Mouse (Mus musculus) brain, adult 2 months (tissue): Measurements from ENCODE around the gene Eme1.

ENCODE experiments used
- DNase-seq: peaks from one replicate; pipeline ENCODE4 v3.0.0; 2011; ENCODE audit warnings: low read depth, low spot score

Gene Eme1

DNA sequence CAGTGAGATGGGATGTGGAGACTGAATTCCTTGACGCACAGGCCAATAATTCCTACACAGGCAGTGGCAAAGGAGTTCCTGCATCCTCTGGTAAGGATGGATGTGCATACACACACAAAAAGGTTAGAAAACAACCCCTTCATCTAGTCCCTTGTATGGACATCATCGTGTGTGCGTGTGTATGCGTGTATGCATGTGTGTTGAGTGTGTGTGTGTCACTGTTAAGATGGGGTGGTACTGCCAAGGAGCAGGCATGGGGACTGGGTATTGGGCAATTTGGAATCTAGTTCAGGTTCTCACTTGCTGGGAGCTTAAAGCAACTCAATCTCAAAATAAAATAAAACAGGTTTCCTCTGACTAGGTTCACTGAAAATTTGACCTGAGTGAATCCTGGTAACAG lies 7.3 kb downstream of the Eme1 start:
- DNase-seq = no peak

DNA sequence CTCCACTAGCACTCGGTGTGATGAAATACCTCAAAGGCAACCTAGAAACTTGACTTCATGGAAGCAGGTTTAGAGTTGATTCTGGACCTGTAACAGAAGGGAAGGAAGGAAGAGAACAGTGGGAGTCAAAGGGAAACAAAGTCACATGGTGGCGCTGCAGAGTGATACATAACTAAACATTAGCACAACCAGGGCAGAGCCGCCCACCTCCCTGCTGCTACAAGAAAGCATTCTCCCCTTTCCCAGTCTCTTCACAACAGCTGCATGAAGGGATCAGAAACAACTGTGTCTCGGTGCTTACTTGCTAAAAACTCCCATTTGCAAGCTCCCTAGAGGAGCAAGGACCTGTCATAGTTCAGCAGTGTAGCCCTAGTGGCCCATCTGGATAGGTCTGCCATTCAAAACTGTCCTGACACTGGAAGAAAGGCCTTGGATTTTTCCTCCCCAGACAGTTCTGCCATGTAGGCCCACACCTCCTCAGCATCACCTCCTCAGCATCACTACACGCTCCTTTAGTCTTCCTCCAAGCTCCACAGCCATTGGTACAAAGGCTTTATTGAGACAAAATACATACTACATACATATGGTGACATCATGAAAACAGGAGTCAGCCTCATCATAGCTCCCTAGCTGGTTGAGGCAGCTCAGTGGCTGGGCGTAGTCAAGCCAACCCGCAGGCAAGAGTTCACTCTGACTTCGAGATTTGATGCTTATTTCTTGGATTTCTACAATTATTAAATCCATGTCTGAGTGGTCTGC lies 9.1 kb downstream of the Eme1 start:
- peak; percentile 70 for DNase-seq

DNA sequence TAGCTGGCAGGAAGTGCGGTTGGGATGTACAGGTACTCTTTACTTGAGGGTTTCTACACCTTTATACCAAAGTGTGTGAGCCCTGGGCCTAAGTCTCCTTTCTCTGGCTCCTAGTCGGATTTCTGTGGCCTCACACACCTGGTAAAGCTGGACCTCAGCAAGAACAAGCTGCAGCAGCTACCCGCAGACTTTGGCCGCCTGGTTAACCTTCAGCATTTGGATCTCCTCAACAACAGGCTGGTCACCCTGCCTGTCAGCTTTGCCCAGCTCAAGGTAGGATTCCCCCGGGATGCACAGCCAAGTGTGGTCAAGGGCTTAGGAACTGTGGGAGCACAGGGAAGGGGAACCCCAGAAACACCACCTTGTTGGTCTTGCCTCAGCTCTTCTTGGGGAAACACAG lies 19.3 kb downstream of the Eme1 start:
- no peak for DNase-seq

DNA sequence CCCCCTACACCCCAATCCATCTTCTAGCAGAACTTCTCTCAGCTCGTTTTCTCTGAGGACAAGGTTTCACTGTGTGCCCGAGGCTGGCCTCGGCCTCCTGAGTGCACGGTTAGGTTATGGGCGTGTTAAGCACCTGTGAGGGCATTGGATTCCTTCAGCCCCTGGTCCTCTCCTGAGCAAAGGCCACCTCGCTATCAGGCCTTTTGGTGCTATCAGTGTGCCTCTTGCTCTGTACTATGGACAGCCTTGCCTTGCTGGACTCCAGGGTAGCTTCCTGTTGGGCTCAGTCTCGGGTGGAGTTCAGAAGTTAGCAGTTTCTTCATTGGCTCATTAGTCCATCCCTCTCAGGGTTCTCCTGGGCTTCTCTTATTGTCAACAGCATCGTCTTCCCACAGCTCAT lies 20.8 kb downstream of the Eme1 start:
- no peak for DNase-seq

DNA sequence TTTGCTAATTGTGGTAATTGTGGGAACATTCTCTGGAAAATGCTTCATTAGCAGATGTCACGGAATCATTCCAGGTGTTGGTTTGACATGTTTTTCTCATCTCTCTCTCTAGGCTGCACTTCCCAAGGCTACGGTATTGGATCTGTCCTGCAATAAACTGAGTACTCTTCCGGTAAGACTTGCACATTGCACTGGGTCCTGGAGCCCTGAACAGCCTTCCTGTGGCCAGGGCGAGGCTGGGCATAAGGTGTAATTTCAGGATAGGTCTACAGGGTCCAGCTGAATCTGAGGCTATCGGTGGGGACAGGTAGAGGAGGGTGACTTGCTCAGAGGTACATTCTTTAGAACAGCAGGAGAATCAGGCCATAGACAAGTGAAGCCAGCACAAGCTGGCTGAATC lies 21.8 kb downstream of the Eme1 start:
- no peak for DNase-seq

DNA sequence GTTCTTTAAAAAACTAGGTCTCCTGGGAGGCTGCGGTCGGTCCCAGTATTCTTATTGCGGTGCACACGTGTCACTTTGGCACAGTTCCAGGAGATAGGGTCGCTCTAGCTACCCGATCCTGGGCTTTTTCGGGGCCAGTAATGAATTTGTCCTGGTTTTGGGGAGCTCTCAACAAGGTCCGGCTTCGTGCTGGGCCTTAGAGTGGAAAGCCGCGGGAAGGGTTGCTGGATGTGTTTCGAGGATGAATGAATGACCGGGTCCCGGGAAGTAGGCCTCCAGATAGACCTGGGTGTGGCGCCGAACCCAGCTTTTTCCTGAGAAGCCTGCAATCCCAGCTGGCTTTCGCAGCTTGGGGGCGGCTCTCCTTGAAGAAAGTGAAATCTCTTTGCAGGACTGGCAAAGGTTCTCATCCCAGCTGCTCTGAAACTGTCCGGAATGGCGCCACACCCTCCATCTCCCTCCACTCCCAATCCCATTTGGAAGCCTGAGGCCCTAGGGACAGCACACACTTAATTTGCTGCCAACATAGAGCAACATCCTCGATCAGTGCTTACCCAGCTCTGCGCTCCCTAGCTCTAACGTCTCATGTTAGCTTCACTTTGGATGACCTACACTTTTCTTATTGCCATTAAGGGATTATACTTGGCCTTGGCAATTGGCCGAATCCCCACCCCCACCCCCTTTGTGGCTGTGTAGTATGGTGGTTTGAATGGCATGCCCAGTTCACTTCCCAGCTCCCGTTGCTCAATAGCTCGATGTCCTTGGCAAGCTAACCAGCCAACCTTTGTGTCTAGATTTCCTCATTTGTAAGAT lies 23.4 kb downstream of the Eme1 start:
- peak; percentile 22 for DNase-seq

DNA sequence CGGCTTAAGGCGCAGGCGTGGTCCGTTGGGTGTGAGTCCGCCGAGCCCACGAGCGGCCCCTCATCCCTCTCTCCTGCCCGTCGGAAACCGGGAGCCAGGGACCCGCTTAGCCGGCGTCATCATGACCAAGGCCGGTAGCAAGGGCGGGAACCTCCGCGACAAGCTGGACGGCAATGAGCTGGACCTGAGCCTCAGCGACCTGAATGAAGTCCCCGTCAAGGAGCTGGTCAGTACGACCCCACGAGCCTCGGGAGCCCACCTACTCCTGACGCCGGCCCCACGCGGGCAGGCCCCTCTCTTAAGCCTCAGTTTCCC lies 23.9 kb downstream of the Eme1 start:
- no peak for DNase-seq

DNA sequence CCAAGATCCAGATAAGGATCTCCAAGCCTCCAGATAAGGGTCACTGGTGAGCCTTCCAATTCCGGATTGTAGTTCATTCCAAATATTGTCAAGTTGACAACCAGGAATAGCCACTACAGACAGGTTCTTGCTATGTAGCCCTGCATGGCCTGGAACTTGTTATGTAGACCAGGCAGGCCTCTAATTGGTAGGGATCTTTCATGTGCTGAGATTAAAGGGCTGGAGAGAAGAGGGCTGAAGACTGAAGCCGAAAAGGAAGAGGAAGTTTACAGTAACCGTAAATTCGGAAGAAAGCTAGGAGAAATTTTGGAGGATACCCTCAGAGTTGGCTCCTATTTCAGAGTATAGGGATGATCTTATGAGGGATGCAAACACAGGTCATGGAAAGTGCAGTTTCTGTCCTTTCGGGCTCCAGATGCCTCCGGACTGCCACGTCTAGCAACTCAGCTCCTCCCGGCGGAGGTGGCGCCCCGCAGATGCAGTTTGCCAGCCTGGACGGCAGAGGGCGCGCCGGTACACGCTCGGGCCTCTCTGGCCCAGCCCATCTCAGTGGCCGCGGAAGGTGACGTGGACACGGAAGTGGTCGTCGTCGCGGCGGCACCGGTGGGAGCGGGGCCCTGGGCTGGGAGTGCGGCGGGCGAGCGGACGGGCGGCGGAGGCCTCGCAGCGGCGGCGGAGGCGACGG lies 24.4 kb downstream of the Eme1 start, which contains the start of gene Lrrc59:
Lrrc59 (plus strand) TSS at position 569 of the 685 bp plus-strand sequence.
- DNase-seq = peak; percentile 94

DNA sequence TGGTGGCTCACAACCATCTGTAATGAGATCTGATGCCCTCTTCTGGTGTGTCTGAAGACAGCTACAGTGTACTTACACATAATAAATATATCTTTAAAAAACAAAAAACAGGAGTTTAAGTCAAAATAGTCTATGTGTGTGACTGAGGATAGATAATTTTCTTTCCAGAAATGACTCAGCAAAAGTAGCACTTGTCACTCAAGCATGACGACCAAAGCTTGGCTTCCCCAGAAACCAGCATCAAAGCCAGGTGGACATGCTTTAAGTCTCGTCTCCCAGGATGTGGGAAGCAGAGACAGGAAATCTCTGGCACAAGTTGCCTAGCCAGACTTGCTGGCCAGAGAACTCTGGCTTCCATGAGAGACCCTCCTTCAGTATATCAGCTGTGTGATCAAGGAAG lies 31.6 kb downstream of the Eme1 start:
- DNase-seq = no peak

DNA sequence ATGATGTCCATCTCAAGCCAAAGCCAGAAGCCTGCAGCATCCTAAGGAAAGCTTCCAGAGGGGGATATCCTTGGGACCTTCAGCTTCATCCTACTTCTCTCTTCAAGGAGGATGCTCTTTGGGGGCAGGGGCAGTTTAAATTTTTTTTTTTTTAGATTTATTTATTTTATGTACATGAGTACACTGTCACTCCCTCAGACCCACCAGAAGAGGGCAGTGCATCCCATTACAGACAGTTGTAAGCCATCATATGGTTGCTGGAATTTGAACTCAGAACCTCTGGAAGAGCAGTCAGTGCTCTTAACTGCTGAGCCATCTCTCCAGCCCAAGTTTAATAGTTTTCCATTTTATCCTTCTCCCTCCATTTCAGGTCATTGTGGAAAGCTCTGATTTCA lies 32.3 kb downstream of the Eme1 start:
- DNase-seq = no peak

DNA sequence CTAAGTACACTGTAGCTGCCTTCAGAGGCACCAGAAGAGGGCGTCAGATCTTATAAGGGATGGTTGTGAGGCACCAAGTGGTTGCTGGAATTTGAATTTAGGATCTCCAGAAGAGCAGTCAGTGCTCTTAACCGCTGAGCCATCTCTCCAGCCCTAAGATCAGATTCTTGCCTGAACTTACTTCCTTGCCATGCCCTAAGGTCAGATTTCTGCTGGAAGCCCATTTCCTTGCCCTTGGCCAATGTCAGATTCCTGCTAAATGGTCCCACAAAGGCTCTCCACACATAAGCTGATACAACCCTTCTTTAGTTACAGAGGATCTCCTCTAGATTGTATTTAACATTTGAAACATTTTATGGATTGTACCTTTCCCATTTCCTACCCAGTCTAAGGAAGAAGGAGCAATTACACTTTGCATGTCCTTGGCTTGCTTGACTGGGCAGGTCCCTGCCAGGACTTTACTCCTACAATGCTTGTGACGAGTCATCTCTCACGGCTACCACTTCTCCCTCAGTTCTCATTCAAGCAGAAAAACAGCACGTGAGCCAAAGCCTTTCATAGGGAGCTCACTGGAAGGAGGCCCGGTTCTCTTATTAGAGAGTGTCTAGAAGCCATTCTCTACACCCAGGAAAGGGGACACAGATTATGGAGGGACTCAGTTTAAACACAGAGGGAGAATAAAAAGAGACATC lies 32.9 kb downstream of the Eme1 start:
- no peak for DNase-seq

DNA sequence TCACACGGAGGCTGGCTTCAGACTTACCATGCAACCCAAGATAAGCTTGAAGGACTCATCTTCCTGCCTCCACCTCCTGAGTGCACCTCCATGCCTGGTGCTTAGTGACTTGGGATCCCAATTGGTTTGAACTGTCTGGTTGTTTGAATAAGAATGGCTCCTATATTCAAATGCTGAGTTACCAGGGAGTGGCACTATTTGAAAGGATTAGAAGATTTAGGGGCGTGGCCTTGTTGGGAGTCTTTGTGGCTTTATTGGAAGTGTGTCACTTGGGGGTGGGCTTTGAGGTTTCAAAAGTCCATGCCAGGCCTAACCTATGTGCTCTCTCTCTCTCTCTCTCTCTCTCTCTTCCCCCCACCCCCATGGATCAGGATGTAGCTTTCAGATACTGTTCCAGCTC lies 36.1 kb downstream of the Eme1 start:
- no peak for DNase-seq

DNA sequence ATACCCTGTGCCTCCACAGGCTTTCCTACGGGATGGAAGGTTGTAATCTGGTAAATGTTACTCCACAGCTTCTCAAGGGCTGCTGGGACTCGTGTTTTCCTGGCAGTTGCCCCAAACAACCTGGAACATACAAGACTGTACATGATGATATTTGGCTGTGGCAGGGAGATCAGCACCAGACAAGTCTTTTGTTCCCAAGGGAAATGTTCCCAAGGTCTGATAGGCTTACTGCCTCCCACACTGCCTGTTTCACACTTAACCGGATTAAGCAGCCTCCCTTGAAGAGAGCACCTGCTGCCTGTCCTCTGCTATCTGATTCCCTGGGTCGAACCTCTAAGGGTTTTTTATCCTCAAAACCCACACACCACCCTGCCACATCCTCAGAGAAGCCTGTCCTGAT lies 38.3 kb downstream of the Eme1 start:
- DNase-seq = peak; percentile 24

DNA sequence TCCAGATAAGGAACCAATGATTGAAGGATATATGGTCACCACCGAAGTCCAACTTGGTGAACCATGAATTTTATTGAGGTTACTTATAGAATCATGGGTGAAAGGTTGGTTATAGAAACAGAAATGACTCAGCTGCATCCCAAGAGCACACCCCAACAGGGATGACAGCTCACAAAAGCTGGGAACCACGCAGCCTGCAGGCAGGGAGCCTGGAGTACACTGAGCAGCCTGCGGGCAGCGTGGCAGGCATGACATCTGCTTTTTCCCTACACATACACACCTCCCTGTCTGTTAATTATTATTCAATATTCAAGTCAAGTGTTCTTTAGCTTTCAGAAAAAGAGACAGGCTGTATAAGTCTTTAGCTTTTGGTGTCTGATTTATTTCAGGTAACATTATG lies 39.2 kb downstream of the Eme1 start:
- DNase-seq = peak; percentile 18

DNA sequence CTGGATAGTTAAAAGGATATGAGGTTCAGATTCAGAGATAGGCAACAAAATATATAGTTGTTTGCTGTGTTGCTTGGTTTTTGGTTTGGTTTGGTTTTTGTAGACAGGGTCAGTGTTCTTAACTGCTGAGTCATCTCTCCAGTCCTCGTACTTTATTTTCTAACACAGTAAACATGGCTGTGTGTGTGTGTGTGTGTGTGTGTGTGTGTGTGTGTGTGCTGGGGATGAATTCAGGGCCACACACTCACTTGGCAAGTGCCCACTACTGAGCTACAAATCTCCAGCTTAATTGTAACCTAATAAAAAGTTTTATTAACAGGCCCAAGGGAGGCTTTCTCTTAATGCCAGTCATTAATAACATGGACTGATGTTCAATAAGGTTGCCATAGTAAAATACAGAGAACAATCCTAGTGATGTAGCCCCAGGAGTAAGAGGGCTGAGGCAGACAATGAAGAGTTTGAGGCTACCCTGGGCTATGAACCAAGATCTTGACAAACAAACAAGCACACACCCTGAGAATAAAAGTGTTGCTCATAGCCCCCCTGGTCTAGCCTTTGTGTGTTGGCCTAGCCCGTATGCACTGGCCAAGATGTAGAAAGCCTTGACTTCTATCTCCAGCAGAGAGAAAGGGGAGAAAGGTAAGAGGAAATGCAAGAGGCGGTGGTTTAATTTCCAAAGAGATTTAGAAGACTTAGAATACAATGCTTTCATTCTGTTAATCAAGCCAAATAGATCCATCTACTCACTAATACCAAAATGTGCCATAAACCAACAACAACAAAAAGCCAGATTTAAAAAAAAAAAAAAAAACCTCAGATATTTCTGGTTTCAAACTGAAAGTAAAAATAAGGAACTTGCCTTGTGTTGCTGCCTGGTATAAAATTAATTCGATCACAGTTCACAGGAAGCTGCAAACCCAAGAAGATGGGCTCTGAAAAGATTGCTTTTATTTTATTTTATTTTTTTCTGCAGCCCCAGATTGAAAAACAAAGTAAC lies 42.7 kb downstream of the Eme1 start:
- DNase-seq = no peak

DNA sequence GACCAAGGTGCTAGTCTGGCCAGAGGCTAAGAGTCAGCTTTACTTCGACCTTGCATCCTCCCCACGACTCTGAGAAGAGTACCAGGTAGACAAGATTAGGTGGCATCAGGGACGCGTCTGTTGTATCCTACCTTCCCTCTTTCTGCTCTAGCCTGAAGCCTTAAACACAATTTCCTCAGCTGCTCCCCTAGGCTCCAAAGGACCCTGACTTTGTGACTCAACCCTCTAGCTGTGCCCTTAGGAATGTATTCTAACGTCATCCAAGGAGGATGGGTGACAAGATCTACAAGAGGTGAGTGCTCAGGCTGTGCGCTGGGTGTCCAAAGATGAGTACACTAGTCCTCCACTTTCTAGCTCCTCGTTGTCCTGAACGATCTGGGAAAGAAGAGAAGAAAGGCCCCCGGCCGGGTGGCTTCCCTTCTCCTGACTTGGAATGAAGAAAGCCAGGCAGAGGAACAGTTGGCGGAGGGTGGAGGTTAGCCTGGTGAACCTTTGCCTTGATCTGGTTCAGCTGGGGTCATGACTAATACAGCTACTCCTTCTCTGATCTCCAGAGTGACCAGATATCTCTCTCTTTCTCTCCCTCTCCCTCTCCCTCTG lies 51.3 kb downstream of the Eme1 start:
- DNase-seq = no peak

DNA sequence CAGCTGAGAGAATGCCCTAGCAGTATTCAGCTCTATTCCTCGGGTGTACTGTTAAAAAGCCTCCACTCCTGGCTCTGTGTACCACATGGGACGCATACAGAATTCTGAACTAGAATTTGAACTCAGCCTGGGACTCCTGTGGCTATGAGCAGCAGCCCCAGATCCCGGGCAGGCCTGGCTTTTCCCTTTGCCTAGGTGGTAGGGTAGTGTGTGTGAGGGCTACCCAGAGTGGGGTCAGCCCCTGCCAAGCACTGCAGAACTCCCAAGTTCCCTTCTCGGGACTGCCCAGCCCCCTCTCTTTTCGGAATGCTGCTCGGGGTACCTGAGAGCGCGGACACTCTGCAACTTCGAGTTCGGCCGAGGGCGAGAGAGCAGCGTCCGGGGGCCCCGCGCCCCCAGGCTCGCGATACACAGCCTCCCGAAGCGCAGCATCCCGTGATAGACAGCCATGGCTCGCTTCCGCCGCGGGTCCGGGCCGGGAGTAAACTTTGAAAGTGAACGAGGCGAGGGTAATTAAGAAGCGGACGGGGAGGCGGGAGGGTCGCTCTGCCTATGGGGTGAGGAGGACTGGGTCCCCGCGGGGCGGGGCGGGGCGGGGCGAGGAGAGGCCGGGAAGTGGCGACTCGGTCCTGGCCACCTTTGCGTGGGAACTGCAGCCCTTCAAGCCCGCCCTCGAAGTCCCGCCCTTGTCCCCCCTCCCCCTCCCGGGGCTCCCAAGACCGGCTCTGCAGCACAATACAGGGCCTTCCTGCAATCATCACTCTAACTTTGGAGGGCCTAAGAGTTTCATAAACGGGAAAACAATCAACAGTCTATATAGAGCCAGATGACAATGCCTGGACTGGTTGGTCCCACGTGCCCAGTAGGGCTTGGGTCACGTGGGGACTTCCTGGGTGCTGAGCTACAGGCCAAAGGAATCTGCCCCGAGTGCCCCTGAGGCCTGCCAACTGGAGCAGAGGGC lies 52.2 kb downstream of the Eme1 start, which contains the start of gene Acsf2:
Acsf2 (minus strand) TSS at position 551 of the 961 bp plus-strand sequence.
- no peak for DNase-seq

DNA sequence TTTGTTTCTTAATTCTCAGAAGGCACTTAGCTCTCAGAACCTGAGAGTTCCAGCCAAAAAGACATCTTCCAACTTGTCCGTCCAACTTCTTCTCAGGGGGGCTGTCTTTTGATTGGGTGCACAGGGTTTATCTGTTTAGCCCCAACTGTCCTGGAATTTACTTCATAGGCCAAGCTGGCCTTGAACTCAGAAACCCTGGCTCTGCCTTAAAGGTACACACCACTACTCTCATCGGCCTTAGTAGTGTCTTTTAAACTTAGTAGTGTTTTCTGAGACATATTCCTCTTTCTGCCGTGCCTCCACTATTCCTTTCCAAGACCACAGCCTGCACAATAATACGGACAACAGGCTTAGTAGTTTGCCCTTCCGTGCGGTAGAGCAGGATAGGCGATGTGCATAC lies 53.3 kb downstream of the Eme1 start:
- no peak for DNase-seq

DNA sequence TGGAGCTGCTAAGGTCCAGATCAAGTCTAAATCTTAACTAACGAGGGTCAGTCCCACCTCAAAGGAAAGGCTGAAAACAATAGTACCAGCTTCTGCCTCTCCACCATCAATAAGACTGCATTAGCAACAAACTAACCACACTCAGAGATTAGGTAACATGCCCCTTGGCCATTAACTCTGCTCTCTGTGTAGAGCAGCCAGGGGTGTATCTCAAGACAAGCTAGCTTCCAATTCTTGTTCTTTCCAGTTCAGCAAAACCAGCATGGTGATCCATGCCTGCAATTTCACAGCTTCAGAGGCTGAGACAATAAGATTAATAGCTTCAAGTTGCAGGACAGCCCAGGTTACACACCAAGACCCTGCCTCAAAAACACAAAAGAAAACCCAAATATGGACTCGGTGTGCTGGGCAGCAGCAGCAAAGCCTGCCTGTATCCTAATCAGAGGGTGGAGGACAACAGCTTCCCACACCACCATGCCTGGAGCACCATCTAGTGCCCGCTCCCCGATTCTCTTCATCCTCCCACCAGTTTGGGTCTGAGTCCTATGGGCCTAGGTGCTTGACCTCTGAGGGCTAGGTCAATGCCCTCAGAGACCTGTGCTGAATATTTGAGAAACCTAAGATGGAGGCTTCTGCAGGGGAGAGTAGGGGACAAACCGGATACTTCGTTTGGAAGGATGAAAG lies 55.2 kb downstream of the Eme1 start:
- DNase-seq = no peak
